ENCODE assay signal across 24 mouse cellular contexts in genomic region chr10:88340660-88341059, GRCm38 (mm10). TPM values are rescaled to one million over a fixed set of nuclear protein-coding genes. Genes with fewer than 3 reads are reported as not detected.
DNase-seq lines count a peak whose midpoint lies in the region; ATAC-seq and TF ChIP-seq lines count a peak whose summit lies in the region.
"Had no signal": no experiment of that assay in that cellular context is flagged by ENCODE, and none has a peak within 500 bp of the region (broad histone marks: within the 10 kb centered on the region; RNA-seq: fewer than 3 reads in every experiment).

No protein-coding gene starts in this region.

- no peak for TF ChIP-seq CTCF in lung, postnatal 0 days (IDR thresholded peaks at IDR 0.05)
- no peak for TF ChIP-seq CTCF in thymus, adult 2 months (IDR thresholded peaks at IDR 0.05; ENCODE audit: borderline replicate concordance, control insufficient read depth, extremely low read depth, insufficient read depth, low read length, poor library complexity)

- no peak overlapping the region for H3K4me2 ChIP-seq in lung, embryonic 16.5 days (ENCODE audit: low read depth, low read length)
- H3K4me2 ChIP-seq in lung, postnatal 0 days (replicated peaks; ENCODE audit: low read depth, low read length): no peak overlapping the region
- H3K4me2 ChIP-seq: embryonic facial prominence, embryonic 13.5 days; embryonic facial prominence, embryonic 15.5 days; forebrain, embryonic 12.5 days had no signal

- no peaks in the 10 kb centered on the region for H3K27me3 ChIP-seq in lung, embryonic 16.5 days (ENCODE audit: control insufficient read depth, insufficient read depth, low read depth, low read length)
- H3K27me3 ChIP-seq in lung, postnatal 0 days (replicated peaks; ENCODE audit: insufficient read depth, low read length): no peaks in the 10 kb centered on the region
- H3K27me3 ChIP-seq in thymus, adult 2 months (ENCODE audit: control insufficient read depth, insufficient read depth, low read length): no peaks in the 10 kb centered on the region
- H3K27me3 ChIP-seq: embryonic facial prominence, embryonic 13.5 days; embryonic facial prominence, embryonic 15.5 days; forebrain, embryonic 12.5 days had no signal

- intact Hi-C loops in left cerebral cortex, postnatal 14 days (cut with DNase I): no loop called here

- H3K4me3 ChIP-seq in lung, embryonic 16.5 days (ENCODE audit: low read length): no peak overlapping the region
- H3K4me3 ChIP-seq in lung, postnatal 0 days (ENCODE audit: low read depth, low read length): no peak overlapping the region
- H3K4me3 ChIP-seq in thymus, adult 2 months (ENCODE audit: control insufficient read depth, insufficient read depth, low read length): no peak overlapping the region
- H3K4me3 ChIP-seq: embryonic facial prominence, embryonic 13.5 days; embryonic facial prominence, embryonic 15.5 days; erythroblast, embryonic 14.5 days; forebrain, embryonic 10.5 days; forebrain, embryonic 12.5 days had no signal

- H3K9ac ChIP-seq in lung, embryonic 16.5 days (ENCODE audit: low read length): no peak overlapping the region
- no peak overlapping the region for H3K9ac ChIP-seq in lung, postnatal 0 days (replicated peaks; ENCODE audit: low read depth)
- H3K9ac ChIP-seq: embryonic facial prominence, embryonic 13.5 days; embryonic facial prominence, embryonic 15.5 days; forebrain, embryonic 12.5 days had no signal

- 0 out of 2 replicates have a peak, but pooled peaks cover 4% of the 10 kb centered on the region for H3K9me3 ChIP-seq in lung, embryonic 16.5 days (ENCODE audit: control insufficient read depth, low read length)
- no peaks in the 10 kb centered on the region for H3K9me3 ChIP-seq in lung, postnatal 0 days (ENCODE audit: low read length)
- H3K9me3 ChIP-seq: embryonic facial prominence, embryonic 13.5 days; embryonic facial prominence, embryonic 15.5 days; forebrain, embryonic 10.5 days; forebrain, embryonic 12.5 days had no signal

- no peak for ATAC-seq in lung, embryonic 16.5 days (ENCODE audit: low read depth)
- no peak for ATAC-seq in lung, postnatal 0 days
- ATAC-seq in common myeloid progenitor, adult 5-6 weeks (replicated peaks; ENCODE audit: low read depth, poor library complexity, severe bottlenecking): peak; percentile 57
- peak; percentile 53 for ATAC-seq in granulocyte monocyte progenitor cell, adult 5-6 weeks (replicated peaks; ENCODE audit: poor library complexity, severe bottlenecking)
- peak; percentile 55 for ATAC-seq in megakaryocyte progenitor cell, adult 5-6 weeks (replicated peaks; ENCODE audit: poor library complexity)
- ATAC-seq: forebrain, embryonic 14.5 days; forebrain, embryonic 16.5 days had no signal

- no peak for TF ChIP-seq POLR2A in thymus, adult 2 months (IDR thresholded peaks at IDR 0.05; ENCODE audit: control insufficient read depth, extremely low read depth, insufficient read depth, low read length, poor library complexity)

- no peak for DNase-seq in lung, postnatal 0 days (ENCODE audit: low spot score)
- no peak for DNase-seq in left cerebral cortex, postnatal 14 days (ENCODE audit: low spot score in 2 of 2)
- DNase-seq in thymus, adult 2 months: no peak
- DNase-seq: adrenal gland, adult 2 months; adrenal gland, postnatal 10 days; adrenal gland, postnatal 25 days; cerebellum, adult 11 months; cerebellum, adult 2 months; cerebellum, adult 9-10 months; cerebellum, postnatal 10 days; cerebellum, postnatal 25 days; embryo, embryonic 11 days had no signal

- 87% methylated on average over 9 of the region's 9 CpGs for WGBS in lung, embryonic 16.5 days
- WGBS in lung, postnatal 0 days: 75% methylated on average over 9 of the region's 9 CpGs
- 85% methylated on average over 9 of the region's 9 CpGs for WGBS in thymus, adult 2 months

- no peak for TF ChIP-seq EP300 in lung, postnatal 0 days (IDR thresholded peaks at IDR 0.05)

- H3K4me1 ChIP-seq in lung, embryonic 16.5 days (replicated peaks; ENCODE audit: control insufficient read depth, insufficient read depth, low read length): peaks cover 6% of the 10 kb centered on the region; the same call in 1 of the 2 replicates
- H3K4me1 ChIP-seq in lung, postnatal 0 days (ENCODE audit: insufficient read depth, low read depth, low read length): no peaks in the 10 kb centered on the region
- peaks cover 7% of the 10 kb centered on the region for H3K4me1 ChIP-seq in thymus, adult 2 months (replicated peaks; ENCODE audit: control insufficient read depth, insufficient read depth, low read length)
- H3K4me1 ChIP-seq: embryonic facial prominence, embryonic 15.5 days; forebrain, embryonic 10.5 days; forebrain, embryonic 12.5 days had no signal

- H3K27ac ChIP-seq in lung, embryonic 16.5 days (ENCODE audit: low read length): peak overlapping the region; percentile 51
- no peak overlapping the region for H3K27ac ChIP-seq in lung, postnatal 0 days (ENCODE audit: low read length)
- no peak overlapping the region for H3K27ac ChIP-seq in thymus, adult 2 months (ENCODE audit: control insufficient read depth, insufficient read depth, low read length)
- H3K27ac ChIP-seq: embryonic facial prominence, embryonic 13.5 days; embryonic facial prominence, embryonic 15.5 days; forebrain, embryonic 10.5 days; forebrain, embryonic 12.5 days had no signal

- peaks cover 35% of the 10 kb centered on the region for H3K36me3 ChIP-seq in lung, embryonic 16.5 days (ENCODE audit: control insufficient read depth, insufficient read depth, low read length)
- no peaks in the 10 kb centered on the region for H3K36me3 ChIP-seq in lung, postnatal 0 days (ENCODE audit: insufficient read depth, low read length)
- H3K36me3 ChIP-seq in thymus, adult 2 months (ENCODE audit: control insufficient read depth, insufficient read depth, low read length): no peaks in the 10 kb centered on the region
- H3K36me3 ChIP-seq: embryonic facial prominence, embryonic 13.5 days; embryonic facial prominence, embryonic 15.5 days; forebrain, embryonic 10.5 days; forebrain, embryonic 12.5 days had no signal

RNA-seq across cellular contexts. Expression of gene Dram1, which starts 38.2 kb away (rescaled TPM):
- polyA plus RNA-seq in lung, embryonic 16.5 days (2015; fragmentation: Nextera tagmentation; extraction: Ambion mirVana): 128 and 151 TPM in 2 replicates
- 232 and 257 TPM in 2 replicates for polyA plus RNA-seq in lung, postnatal 0 days (2015; fragmentation: Nextera tagmentation; extraction: Ambion mirVana)
- total RNA-seq in common myeloid progenitor, adult 5-6 weeks (2017): 4.2 and 7.4 TPM in 2 replicates
- 21.7 and 34.6 TPM in 2 replicates for total RNA-seq in granulocyte monocyte progenitor cell, adult 5-6 weeks (2014; fragmentation: Nextera tagmentation)
- 24.8 and 33.2 TPM in 2 replicates for total RNA-seq in granulocyte monocyte progenitor cell, adult 5-6 weeks (2017)
- 38.5 and 45.3 TPM in 2 replicates for total RNA-seq in megakaryocyte progenitor cell, adult 5-6 weeks (2015)
- total RNA-seq in megakaryocyte progenitor cell, adult 5-6 weeks (2017): 26.8 and 33.4 TPM in 2 replicates
- 1 to 10 TPM in 1 of 2 experiments, under 1 TPM in 1; 0.85 to 1.5 TPM for total RNA-seq in left cerebral cortex, postnatal 14 days (2021)
- polyA plus RNA-seq in thymus, adult 2 months (2012; rRNA removed): 19.3 and 24.9 TPM in 2 replicates
- total RNA-seq: MEL had no signal
- polyA plus RNA-seq: erythroblast, embryonic 14.5 days had no signal

RNA-seq across cellular contexts. Expression of gene Gnptab, which starts 38.3 kb away (rescaled TPM):
- 16.8 and 18.1 TPM in 2 replicates for polyA plus RNA-seq in lung, embryonic 16.5 days (2015; fragmentation: Nextera tagmentation; extraction: Ambion mirVana)
- 9.9 and 10.2 TPM in 2 replicates for polyA plus RNA-seq in lung, postnatal 0 days (2015; fragmentation: Nextera tagmentation; extraction: Ambion mirVana)
- total RNA-seq in common myeloid progenitor, adult 5-6 weeks (2017): 53.2 and 68.3 TPM in 2 replicates
- total RNA-seq in granulocyte monocyte progenitor cell, adult 5-6 weeks (2014; fragmentation: Nextera tagmentation): 80.5 and 85.2 TPM in 2 replicates
- total RNA-seq in granulocyte monocyte progenitor cell, adult 5-6 weeks (2017): 53.4 and 62.9 TPM in 2 replicates
- total RNA-seq in megakaryocyte progenitor cell, adult 5-6 weeks (2015): 117 and 142 TPM in 2 replicates
- 48.7 and 58.3 TPM in 2 replicates for total RNA-seq in megakaryocyte progenitor cell, adult 5-6 weeks (2017)
- total RNA-seq in left cerebral cortex, postnatal 14 days (2021): 10 to 100 TPM; 81.4 to 93.4 TPM
- 14.3 and 16.0 TPM in 2 replicates for polyA plus RNA-seq in thymus, adult 2 months (2012; rRNA removed)

Comparison
In these comparisons a context has a peak if more than half of its experiments do, and no peak if none do; other contexts are left out.
1. ATAC-seq: peak in common myeloid progenitor, adult 5-6 weeks (single experiment), granulocyte monocyte progenitor cell, adult 5-6 weeks (single experiment) and megakaryocyte progenitor cell, adult 5-6 weeks (single experiment); none in lung, embryonic 16.5 days (single experiment) and lung, postnatal 0 days (single experiment).